Mouse (Mus musculus) G1E (cell line): Measurements from ENCODE around the gene Oard1. TPM values are rescaled to one million over a fixed set of nuclear protein-coding genes. Genes with fewer than 3 reads are reported as not detected.

ENCODE experiments used
- ATAC-seq: 2 replicates; pipeline ENCODE4 v1.8.0; 2016; ENCODE audit warnings: mild to moderate bottlenecking; ENCODE audit not compliant: insufficient number of reproducible peaks, poor library complexity, low FRiP score, severe bottlenecking; ENCODE audit errors: extremely low read depth
- DNase-seq: peaks from one replicate; pipeline ENCODE4 v3.0.0; 2012; ENCODE audit warnings: low spot score
- H3K27me3 ChIP-seq: 2 replicates; pipeline ENCODE4 v1.6.1; 2012; ENCODE audit warnings: mild to moderate bottlenecking, low read length, inconsistent platforms; ENCODE audit not compliant: insufficient read depth
- H3K36me3 ChIP-seq: replicated peaks from 2 replicates; pipeline ENCODE3; 2012; ENCODE audit warnings: mild to moderate bottlenecking, inconsistent platforms
- H3K4me1 ChIP-seq: 2 replicates; pipeline ENCODE4 v1.6.1; 2012; ENCODE audit warnings: low read depth, low read length, inconsistent platforms, mixed read lengths; ENCODE audit not compliant: insufficient read depth
- H3K4me3 ChIP-seq: 2 replicates; pipeline ENCODE4 v1.5.1; 2012; ENCODE audit warnings: low read depth, mild to moderate bottlenecking, inconsistent platforms, low read length, moderate library complexity, mixed read lengths
- H3K9me3 ChIP-seq: replicated peaks from 2 replicates; pipeline ENCODE4 v1.6.1; 2012; ENCODE audit warnings: inconsistent platforms
- CTCF ChIP-seq: IDR thresholded peaks from 2 replicates; pipeline ENCODE4 v1.5.1; 2012; ENCODE audit warnings: low read depth, low read length, inconsistent platforms, mixed read lengths
- GATA1 ChIP-seq: IDR thresholded peaks from 2 replicates; pipeline ENCODE4 v1.6.1; 2012; ENCODE audit warnings: borderline replicate concordance, low read length, inconsistent platforms, mixed read lengths
- GATA2 ChIP-seq: IDR thresholded peaks from 2 replicates; pipeline ENCODE4 v1.6.1; 2012; ENCODE audit warnings: low read depth, low read length, inconsistent platforms, borderline replicate concordance
- POLR2AphosphoS5 ChIP-seq: IDR thresholded peaks from 2 replicates; pipeline ENCODE4 v1.6.1; 2012; ENCODE audit warnings: low read depth, low read length, inconsistent platforms; ENCODE audit not compliant: insufficient replicate concordance
- TAL1 ChIP-seq: conservative IDR thresholded peaks from 2 replicates; pipeline ENCODE4 v1.6.1; 2012; ENCODE audit warnings: low read depth, low read length, inconsistent platforms, mixed read lengths
- polyA plus RNA-seq: library from polyadenylated mRNA; stranded (reverse); fragments of >175 nt; gene quantifications from 2 replicates; pipeline ENCODE4 v1.2.3, GENCODE M21; 2012
- total RNA-seq, 2 experiments: library from RNA; stranded (forward) in 1 of 2; stranded (reverse) in 1 of 2; fragments of 200-1000 nt in 1 of 2; fragments of >200 nt in 1 of 2; fragmentation: Nextera tagmentation in 1 of 2; gene quantifications; 2 replicates each; pipeline ENCODE4 v1.2.3; 2014 to 2017

Gene Oard1
- total and polyA plus RNA-seq, 3 experiments = 5.0 to 83.4 (median 34.3) TPM

GRCm38 (mm10) chr17:48389442-48389841, 20.4 kb upstream of the Oard1 start:
- Histone ChIP-seq H3K4me3 (no peak overlapping the region), H3K36me3 (peaks cover 88% of the 10 kb centered on the region), H3K4me1 (peaks cover 32% of the 10 kb centered on the region), H3K27me3 (no peaks in the 10 kb centered on the region), H3K9me3 (no peaks in the 10 kb centered on the region)
- ATAC-seq = no peak
- no peak for DNase-seq
- TF ChIP-seq CTCF (no peak), TAL1 (no peak), POLR2AphosphoS5 (no peak), GATA2 (no peak), GATA1 (no peak)

GRCm38 (mm10) chr17:48391446-48391845, 18.4 kb upstream of the Oard1 start:
- DNase-seq = no peak
- TF ChIP-seq TAL1 (no peak), GATA2 (no peak), GATA1 (no peak), CTCF (no peak), POLR2AphosphoS5 (no peak)
- Histone ChIP-seq H3K36me3 (peaks cover 99% of the 10 kb centered on the region), H3K4me1 (peaks cover 26% of the 10 kb centered on the region), H3K9me3 (no peaks in the 10 kb centered on the region), H3K27me3 (no peaks in the 10 kb centered on the region), H3K4me3 (no peak overlapping the region)
- ATAC-seq = no peak

GRCm38 (mm10) chr17:48392616-48393015, 17.2 kb upstream of the Oard1 start:
- DNase-seq (no peak), ATAC-seq (no peak)
- TF ChIP-seq POLR2AphosphoS5 = no peak
- no peak for TF ChIP-seq CTCF
- no peak for TF ChIP-seq GATA1
- TF ChIP-seq GATA2 = no peak
- TF ChIP-seq TAL1 = no peak
- no peak overlapping the region for H3K4me3 ChIP-seq
- no peaks in the 10 kb centered on the region for H3K27me3 ChIP-seq
- no peaks in the 10 kb centered on the region for H3K9me3 ChIP-seq
- H3K4me1 ChIP-seq = peaks cover 28% of the 10 kb centered on the region
- peaks cover 100% of the 10 kb centered on the region for H3K36me3 ChIP-seq

GRCm38 (mm10) chr17:48401710-48402109, 8.1 kb upstream of the Oard1 start:
- Histone ChIP-seq H3K36me3 (peaks cover 82% of the 10 kb centered on the region), H3K4me1 (peaks cover 50% of the 10 kb centered on the region), H3K4me3 (no peak overlapping the region), H3K9me3 (no peaks in the 10 kb centered on the region), H3K27me3 (no peaks in the 10 kb centered on the region)
- DNase-seq (no peak), ATAC-seq (no peak)
- TF ChIP-seq GATA1 (no peak), CTCF (no peak), POLR2AphosphoS5 (no peak), TAL1 (no peak), GATA2 (no peak)

- peaks cover 59% of the 10 kb centered on the region for H3K4me1 ChIP-seq
Observed at GRCm38 (mm10) chr17:48402751-48403150, 7.1 kb upstream of the Oard1 start.

GRCm38 (mm10) chr17:48403848-48404247, 6.0 kb upstream of the Oard1 start:
- TF ChIP-seq GATA1 (no peak), CTCF (no peak), GATA2 (no peak), POLR2AphosphoS5 (no peak), TAL1 (no peak)
- Histone ChIP-seq H3K4me3 (no peak overlapping the region), H3K9me3 (no peaks in the 10 kb centered on the region), H3K4me1 (peaks cover 60% of the 10 kb centered on the region), H3K36me3 (peaks cover 69% of the 10 kb centered on the region), H3K27me3 (no peaks in the 10 kb centered on the region)
- ATAC-seq = no peak
- no peak for DNase-seq

More at GRCm38 (mm10) chr17:48402751-48403150, 7.1 kb upstream of the Oard1 start:
- DNase-seq = no peak
- TF ChIP-seq CTCF = no peak
- no peak for TF ChIP-seq GATA1
- TF ChIP-seq POLR2AphosphoS5 = no peak
- TF ChIP-seq GATA2 = no peak
- TF ChIP-seq TAL1 = no peak
- H3K27me3 ChIP-seq = no peaks in the 10 kb centered on the region
- H3K4me3 ChIP-seq = no peak overlapping the region
- H3K36me3 ChIP-seq = peaks cover 80% of the 10 kb centered on the region
- no peaks in the 10 kb centered on the region for H3K9me3 ChIP-seq
- no peak for ATAC-seq
